11 mouse cellular contexts compared by ENCODE assay signal in the genomic region with DNA sequence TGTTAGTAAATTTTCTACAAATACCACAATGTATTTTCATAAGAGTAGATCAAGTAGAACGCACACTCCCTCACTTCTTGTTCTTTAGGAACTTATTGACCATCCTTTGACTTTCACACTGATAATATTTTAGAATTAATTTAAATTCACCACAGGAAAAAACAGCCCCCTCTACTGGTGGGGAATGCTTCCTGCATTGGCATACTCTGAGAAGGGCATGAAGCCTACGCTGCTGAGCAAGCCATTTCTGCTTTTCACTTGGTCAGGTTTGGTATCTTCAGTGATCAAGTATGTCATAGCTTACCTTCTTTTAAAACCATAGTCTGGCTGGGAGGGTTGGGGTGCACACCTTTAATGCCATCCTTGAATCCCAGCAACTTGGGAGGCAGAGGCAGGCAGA. TPM values are rescaled to one million over a fixed set of nuclear protein-coding genes. Genes with fewer than 3 reads are reported as not detected.
DNase-seq lines count a peak whose midpoint lies in the region; ATAC-seq and TF ChIP-seq lines count a peak whose summit lies in the region.
"Had no signal": no experiment of that assay in that cellular context is flagged by ENCODE, and none has a peak within 500 bp of the region (broad histone marks: within the 10 kb centered on the region; RNA-seq: fewer than 3 reads in every experiment).

No protein-coding gene starts in this region.

- H3K4me1 ChIP-seq in small intestine, adult 2 months (ENCODE audit: control insufficient read depth, insufficient read depth, insufficient read length, low read length), result no peaks in the 10 kb centered on the region

- WGBS in small intestine, adult 2 months, result 92% methylated on average over 2 of the region's 2 CpGs

- TF ChIP-seq POLR2A in small intestine, adult 2 months (IDR thresholded peaks at IDR 0.05; ENCODE audit: low read depth, low read length), result no peak

- H3K27ac ChIP-seq in small intestine, adult 2 months (ENCODE audit: insufficient read depth, low read depth, low read length), result no peak overlapping the region
- H3K27ac ChIP-seq: heart, embryonic 15.5 days; midbrain, embryonic 10.5 days had no signal

- peaks cover 3% of the 10 kb centered on the region; the same call in 1 of the 2 replicates for H3K27me3 ChIP-seq in small intestine, adult 2 months (ENCODE audit: control insufficient read depth, insufficient read depth, low read length)

- no peak overlapping the region for H3K4me3 ChIP-seq in small intestine, adult 2 months (ENCODE audit: low read depth, low read length)
- H3K4me3 ChIP-seq: heart, embryonic 15.5 days; midbrain, embryonic 10.5 days had no signal

- no peak for ATAC-seq in megakaryocyte-erythroid progenitor cell, adult 5-6 weeks (replicated peaks; ENCODE audit: low FRiP score, low TSS enrichment, poor library complexity, severe bottlenecking)
- ATAC-seq: activated CD4-positive, CD25-positive, alpha-beta regulatory T cell, adult 4 months had no signal

- TF ChIP-seq CTCF in small intestine, adult 2 months (IDR thresholded peaks at IDR 0.05; ENCODE audit: extremely low read depth, insufficient read length, insufficient replicate concordance, low read depth, low read length), result peak; percentile 37; the same call in 1 of the 2 replicates

- DNase-seq in heart, postnatal 4 days, result peak; percentile 12
- DNase-seq in heart, adult 8-10 months (ENCODE audit: low spot score), result no peak
- DNase-seq in testis, postnatal 10 days (ENCODE audit: low spot score), result peak; percentile 51
- DNase-seq in testis, postnatal 14 days (ENCODE audit: low spot score), result no peak
- DNase-seq in adrenal gland, postnatal 36 days, result peak; percentile 14 to 53
- DNase-seq in embryo, embryonic 11 days, result no peak

- no peaks in the 10 kb centered on the region for H3K36me3 ChIP-seq in small intestine, adult 2 months (ENCODE audit: control insufficient read depth, insufficient read depth, low read length)
- H3K36me3 ChIP-seq: heart, embryonic 15.5 days; midbrain, embryonic 10.5 days had no signal

RNA-seq across cellular contexts. Expression of a gene that starts 3.7 kb away (rescaled TPM):
- total RNA-seq in heart, postnatal 4 days (2021), result under 1 TPM in 1 of 2 experiments, not detected in 1; 0.33 TPM
- total RNA-seq in heart, adult 8-10 months (2022), result not detected
- total RNA-seq in adrenal gland, postnatal 36 days (2021), result under 1 TPM; 0.36 to 0.43 TPM
- polyA plus RNA-seq in small intestine, adult 2 months (2012; rRNA removed), result 0.77 and 1.1 TPM in 2 replicates
- not detected in 2 replicates for total RNA-seq in megakaryocyte-erythroid progenitor cell, adult 5-6 weeks (2014; fragmentation: Nextera tagmentation)
- total RNA-seq in megakaryocyte-erythroid progenitor cell, adult 5-6 weeks (2017), result not detected in 2 replicates
- polyA plus RNA-seq: activated CD4-positive, CD25-positive, alpha-beta regulatory T cell, adult 4 months had no signal

RNA-seq across cellular contexts. Expression of a gene that starts 4.6 kb away (rescaled TPM):
- total RNA-seq in heart, postnatal 4 days (2021), result 1 to 10 TPM; 7.0 to 8.3 TPM
- 1 to 10 TPM; 1.9 to 3.7 (median 2.8) TPM for total RNA-seq in heart, adult 8-10 months (2022)
- total RNA-seq in adrenal gland, postnatal 36 days (2021), result 10 to 100 TPM in 1 of 2 experiments, 1 to 10 TPM in 1; 5.9 to 10.5 TPM
- 4.6 and 8.9 TPM in 2 replicates for polyA plus RNA-seq in small intestine, adult 2 months (2012; rRNA removed)
- total RNA-seq in megakaryocyte-erythroid progenitor cell, adult 5-6 weeks (2014; fragmentation: Nextera tagmentation), result 0.07 and 0.57 TPM in 2 replicates
- total RNA-seq in megakaryocyte-erythroid progenitor cell, adult 5-6 weeks (2017), result 0.84 and 1.4 TPM in 2 replicates

Comparison
In these comparisons a context has a peak if more than half of its experiments do, and no peak if none do; other contexts are left out.
1. DNase-seq: peak in heart, postnatal 4 days (single experiment), testis, postnatal 10 days (single experiment) and adrenal gland, postnatal 36 days (2 of 2); none in heart, adult 8-10 months (single experiment), testis, postnatal 14 days (single experiment) and embryo, embryonic 11 days (single experiment).